Mouse (Mus musculus) layer of hippocampus, adult 2 months (tissue): ENCODE measurements at regions not wholly inside any gene's neighbourhood (a gene's known extent, or its start where the extent isn't known, plus 50 kb on each side); places are given as distances from the start of the nearest gene placed in this dataset.

Source experiments
- DNase-seq, 2 experiments: peaks; one replicate each; pipeline ENCODE4 v3.0.0; 2022; ENCODE audit warnings: low spot score in 2 of 2
- H3K27ac ChIP-seq: fragments of 200-600 bp; 2 replicates; pipeline ENCODE4 v1.8.1; 2022
- H3K4me3 ChIP-seq: fragments of 200-600 bp; 2 replicates; pipeline ENCODE4 v1.8.1; 2022; ENCODE audit warnings: mild to moderate bottlenecking
- CTCF ChIP-seq: fragments of 200-600 bp; conservative IDR thresholded peaks from 2 replicates; pipeline ENCODE4 v1.8.1; 2022; ENCODE audit warnings: antibody characterized with exemption, mild to moderate bottlenecking, moderate library complexity

DNA sequence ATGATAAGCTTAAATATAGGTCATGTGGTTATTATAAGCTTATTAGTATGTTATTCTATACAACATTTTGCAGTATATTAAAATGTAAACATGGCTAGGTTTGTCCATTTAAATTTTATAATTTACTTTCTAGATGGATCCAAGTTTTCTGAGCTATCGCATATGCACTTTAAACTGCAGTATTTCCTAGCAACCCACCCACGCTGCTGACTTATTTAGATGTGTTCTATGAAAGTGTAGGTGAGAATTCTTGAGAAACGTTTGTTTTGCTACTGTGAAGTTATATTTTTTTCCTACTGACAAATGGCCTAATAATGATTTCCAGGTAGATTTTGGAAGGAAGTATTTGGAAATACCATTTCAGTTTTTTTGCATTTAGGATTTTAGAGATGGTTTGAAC is 308.0 kb downstream of the Gbe1 start:
- Histone ChIP-seq H3K27ac (no peak overlapping the region), H3K4me3 (no peak overlapping the region)
- no peak for TF ChIP-seq CTCF
- no peak for DNase-seq

DNA sequence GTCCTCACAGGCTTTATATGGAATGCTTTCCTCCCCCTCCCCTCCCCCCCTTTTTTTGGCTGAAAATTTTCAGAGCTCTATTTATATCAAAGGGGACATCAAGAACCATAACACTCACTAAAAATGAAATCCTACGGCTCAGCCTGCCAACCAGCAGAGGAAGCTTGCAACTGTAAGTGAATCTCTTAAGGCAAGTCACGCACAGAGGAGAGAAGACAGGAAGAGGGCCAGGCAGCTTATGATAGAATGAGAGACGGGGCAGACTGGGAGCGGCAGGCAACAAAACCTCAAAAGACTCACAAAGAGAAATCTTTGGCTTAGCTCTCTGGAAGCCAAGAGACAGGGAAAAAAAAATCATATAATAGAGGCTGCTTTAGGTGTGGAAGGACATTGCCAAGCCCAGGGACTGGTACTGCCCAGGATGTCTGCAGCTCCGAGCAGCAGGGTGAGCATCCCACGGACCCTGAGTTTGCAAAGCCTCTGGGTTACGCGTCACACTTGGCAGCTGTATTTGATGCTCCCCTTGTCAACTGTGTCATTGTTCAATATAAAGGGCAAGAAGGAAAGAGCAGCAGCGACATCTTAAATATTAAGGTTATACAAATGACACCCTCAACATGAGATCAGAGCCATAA is 330.0 kb downstream of the Gbe1 start:
- no peak for TF ChIP-seq CTCF
- H3K27ac ChIP-seq = no peak overlapping the region
- DNase-seq = no peak
- H3K4me3 ChIP-seq = no peak overlapping the region; the same call in 1 of the 2 replicates

DNA sequence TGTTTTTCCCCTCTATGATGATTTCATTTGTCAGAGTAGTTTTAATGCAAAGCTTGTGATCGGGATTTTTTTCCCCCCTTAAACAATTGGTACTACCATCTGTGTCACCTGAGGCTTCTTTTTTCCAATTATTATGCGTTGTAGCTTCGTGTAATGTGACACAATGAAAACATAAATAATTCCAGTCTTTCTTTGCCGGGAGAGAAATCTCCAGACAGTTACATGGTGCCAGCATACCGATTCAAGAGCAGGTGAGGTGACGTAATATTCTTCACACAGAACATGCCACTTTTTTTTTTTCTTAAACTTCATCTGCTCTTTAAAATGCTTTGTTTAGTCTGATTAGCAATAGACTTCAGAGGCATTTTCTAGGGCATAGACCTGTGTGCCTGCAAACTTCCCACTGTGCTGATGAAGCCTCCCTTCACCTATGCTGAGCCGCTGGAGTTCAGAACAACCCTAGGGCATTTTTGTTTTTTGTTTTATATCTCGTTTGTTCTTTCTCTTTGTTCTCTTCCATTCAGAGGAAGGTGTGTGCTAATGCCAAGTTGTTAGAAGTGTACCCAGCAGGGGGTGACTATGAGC is 331.0 kb downstream of the Gbe1 start:
- no peak for DNase-seq
- Histone ChIP-seq H3K27ac (no peak overlapping the region), H3K4me3 (no peak overlapping the region)
- TF ChIP-seq CTCF = peak; percentile 33; the same call in 1 of the 2 replicates

DNA sequence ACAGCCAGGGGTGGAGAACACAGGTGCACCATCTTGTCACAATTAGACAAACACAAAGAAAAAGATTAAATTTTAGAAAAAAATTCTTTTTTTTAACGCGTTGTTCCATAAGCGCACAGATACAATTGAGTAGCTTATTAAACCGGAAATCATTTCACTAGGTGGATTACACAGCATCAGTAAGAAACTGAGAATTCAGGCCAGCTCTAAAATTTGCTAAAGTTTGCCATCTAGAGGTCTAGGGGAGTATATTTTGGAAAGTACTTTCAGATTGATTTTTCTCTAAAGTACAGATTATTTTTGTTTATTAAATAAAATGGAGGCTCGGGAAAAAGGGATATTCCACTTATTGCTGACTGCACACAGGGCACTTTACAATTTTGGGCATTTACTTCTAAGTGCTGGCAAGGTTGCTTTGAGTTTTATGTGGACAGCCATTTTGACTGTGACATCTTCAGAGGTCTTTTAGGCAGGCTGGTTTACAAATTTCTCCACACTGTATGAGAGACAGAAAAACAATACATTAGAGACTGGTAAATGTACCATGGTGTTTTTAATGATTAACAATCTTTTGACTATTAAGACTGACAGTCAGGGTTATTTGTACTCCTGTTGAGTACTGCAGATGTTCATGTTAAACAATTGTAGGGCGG is 340.8 kb downstream of the Gbe1 start:
- no peak overlapping the region for H3K4me3 ChIP-seq
- TF ChIP-seq CTCF = peak; percentile 80
- peak in 1 of 2 experiments; percentile 38 for DNase-seq
- H3K27ac ChIP-seq = no peak overlapping the region

DNA sequence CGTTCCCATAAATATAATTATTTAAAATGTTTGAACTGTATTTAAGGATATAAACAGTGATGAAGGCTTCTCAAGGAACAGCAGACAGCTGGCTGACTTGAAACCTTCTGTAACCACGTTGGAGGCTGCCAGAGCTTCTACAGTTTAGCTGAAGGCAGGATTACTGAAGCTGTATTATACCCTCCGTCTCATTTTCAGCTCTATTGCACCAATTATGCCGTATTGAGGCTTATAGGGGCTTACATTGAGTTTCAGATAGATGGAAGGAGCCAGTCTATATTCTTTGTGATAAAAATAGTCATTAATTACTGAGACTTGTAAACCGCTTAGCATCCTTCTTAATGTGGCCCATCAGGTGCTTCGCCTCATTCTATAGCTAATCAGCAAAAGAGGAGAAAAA is 376.1 kb downstream of the Gbe1 start:
- DNase-seq = no peak
- H3K4me3 ChIP-seq = no peak overlapping the region
- no peak for TF ChIP-seq CTCF
- H3K27ac ChIP-seq = no peak overlapping the region

DNA sequence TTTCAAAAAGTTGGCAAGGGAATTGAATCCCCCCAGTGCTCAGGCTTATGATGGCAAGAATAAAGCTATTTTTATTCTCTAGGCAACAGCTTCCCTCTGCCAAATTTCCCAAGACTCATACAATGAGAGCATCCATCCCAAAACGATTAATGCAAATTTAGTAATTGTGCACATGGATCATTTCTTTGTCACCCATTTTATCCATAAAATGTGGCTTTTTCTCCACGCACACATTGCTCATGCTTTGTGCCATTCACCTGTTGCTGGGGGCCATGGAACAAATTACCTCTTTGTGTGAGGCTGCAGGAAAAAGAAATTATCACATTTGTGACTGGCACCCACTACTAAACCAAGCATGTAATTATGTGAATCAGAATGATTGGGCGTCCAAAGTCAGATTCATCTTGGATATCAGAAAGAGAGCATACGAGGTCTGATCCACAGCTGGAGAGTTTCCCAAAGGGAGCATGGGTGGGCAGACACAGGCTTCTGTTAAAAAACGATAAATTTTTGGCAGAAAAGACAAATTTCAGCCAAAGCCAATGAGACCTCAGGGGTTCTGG is 411.1 kb downstream of the Gbe1 start:
- Histone ChIP-seq H3K27ac (no peak overlapping the region), H3K4me3 (no peak overlapping the region)
- DNase-seq = no peak
- no peak for TF ChIP-seq CTCF

DNA sequence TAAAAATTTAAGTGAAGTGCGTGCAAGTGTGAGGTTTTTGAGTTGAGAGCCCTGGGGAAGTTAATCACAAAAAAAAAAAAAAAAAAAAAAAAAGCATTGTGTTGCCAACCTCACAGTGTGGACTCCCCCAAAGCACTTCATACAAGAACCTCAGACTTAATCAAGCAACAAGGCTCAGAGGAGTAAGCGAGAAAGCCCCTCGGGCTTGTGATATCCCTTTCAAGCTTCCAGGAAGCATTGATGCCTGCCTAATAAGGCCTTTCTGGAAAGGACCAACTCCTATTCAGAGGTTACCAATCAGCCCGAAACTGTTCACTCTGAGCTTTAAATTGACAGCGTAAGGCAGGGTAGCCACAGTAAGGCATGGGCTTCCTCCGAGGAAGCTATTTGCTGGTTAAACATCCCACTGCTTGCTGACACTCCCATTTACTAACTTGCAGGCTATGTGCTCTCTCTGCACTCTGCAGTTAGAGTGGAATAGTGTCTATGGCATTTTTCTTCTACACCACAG is 411.6 kb downstream of the Gbe1 start:
- DNase-seq = no peak

DNA sequence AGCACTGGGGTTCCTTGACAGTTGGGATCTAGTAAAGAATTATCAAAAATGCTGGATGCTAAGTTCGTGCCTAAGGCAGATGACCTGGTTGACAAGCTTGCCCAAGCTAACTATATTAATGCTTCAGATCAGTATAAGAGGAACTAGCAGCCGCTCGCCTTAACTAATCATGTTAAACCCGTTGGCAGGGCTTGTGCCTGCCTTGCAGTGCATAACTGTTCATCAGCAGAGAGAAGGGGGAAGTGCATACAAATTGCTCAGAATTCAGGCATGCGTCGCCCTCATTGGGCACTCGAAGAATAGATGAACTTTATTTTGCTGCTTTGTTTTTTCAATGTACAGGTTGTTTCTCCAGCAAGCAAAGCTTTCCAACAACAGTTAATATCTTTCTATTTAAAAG is 419.3 kb downstream of the Gbe1 start:
- no peak overlapping the region for H3K4me3 ChIP-seq
- H3K27ac ChIP-seq = no peak overlapping the region
- no peak for TF ChIP-seq CTCF
- DNase-seq = no peak

More for the DNA sequence above, 411.6 kb downstream of the Gbe1 start:
- Histone ChIP-seq H3K27ac (no peak overlapping the region), H3K4me3 (no peak overlapping the region)
- no peak for TF ChIP-seq CTCF

DNA sequence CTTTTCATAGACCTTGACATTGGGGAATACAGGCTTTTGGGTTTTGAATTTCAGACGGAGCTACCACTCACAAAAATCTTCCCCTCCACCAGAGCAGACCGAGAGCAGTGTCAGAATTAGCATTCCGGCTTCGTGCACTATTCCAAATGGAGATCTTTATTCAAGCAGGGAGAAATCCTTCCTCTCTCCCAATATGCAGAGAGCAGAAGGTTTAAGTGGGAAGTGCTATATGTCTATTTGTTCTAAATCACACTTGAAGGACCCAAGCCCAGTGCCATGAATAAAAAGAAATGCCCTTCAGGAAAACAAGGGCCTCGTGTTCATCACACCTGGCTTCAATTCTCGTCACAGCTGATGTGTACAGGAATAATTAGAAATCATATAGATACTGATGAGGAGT is 426.3 kb downstream of the Gbe1 start:
- TF ChIP-seq CTCF = no peak
- no peak overlapping the region for H3K4me3 ChIP-seq
- DNase-seq = no peak
- H3K27ac ChIP-seq = no peak overlapping the region

DNA sequence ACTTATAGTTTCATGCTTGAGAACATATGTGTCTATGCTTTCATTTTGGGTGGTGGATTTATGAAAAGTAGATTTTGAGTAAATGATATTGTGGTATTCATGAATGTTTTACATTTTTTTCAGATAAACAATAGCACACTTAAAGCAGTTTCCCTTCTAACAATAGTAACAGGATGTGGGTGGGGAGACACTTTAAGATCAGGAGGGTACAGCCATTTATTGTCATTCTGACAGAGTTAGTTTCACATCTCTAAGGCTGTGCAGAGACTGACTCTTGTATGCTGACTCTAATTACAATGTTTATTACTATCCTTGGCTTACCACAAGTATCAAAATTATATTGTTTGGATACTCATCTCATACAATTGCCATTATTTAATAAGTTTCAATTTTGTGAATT is 440.5 kb downstream of the Gbe1 start:
- TF ChIP-seq CTCF = no peak
- Histone ChIP-seq H3K4me3 (no peak overlapping the region), H3K27ac (no peak overlapping the region)
- DNase-seq = no peak

DNA sequence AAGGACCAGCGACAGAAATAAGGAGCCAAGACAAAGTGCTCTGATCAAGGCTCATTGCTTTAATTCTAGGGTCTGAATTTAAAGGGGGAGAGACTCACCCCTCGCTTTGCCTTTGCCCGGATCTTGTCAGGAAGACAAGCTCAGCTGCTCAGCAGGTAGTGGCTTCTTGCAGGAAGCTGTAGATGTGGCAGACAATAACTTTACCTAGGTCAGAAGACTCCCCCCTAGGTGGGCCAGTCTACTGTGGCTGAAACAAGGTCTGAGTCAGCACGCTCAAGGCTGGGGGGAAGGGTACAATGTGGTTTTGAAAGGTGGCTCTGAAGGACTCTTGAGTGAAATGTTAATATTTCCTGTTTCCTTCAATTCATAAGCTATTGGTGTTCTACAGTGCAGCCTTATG is 484.3 kb downstream of the Gbe1 start:
- no peak overlapping the region for H3K4me3 ChIP-seq
- TF ChIP-seq CTCF = no peak
- no peak for DNase-seq
- H3K27ac ChIP-seq = no peak overlapping the region

DNA sequence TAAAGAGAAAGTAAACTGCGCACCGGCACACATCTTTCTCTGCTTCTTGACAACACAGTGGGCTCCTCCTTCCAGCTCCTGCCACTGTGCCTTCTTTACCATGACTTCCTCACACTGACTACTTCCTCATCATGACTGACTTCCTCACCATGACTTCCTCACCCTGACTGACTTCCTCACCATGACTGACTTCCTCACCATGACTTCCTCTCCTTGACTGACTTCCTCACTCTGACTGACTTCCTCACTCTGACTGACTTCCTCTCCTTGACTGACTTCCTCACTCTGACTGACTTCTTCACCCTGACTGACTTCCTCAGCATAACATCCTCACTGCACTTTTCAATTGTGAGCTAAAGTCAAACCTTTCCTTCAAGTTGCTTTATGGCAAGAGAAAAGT is 489.8 kb downstream of the Gbe1 start:
- H3K27ac ChIP-seq = no peak overlapping the region
- TF ChIP-seq CTCF = no peak
- no peak for DNase-seq
- no peak overlapping the region for H3K4me3 ChIP-seq

DNA sequence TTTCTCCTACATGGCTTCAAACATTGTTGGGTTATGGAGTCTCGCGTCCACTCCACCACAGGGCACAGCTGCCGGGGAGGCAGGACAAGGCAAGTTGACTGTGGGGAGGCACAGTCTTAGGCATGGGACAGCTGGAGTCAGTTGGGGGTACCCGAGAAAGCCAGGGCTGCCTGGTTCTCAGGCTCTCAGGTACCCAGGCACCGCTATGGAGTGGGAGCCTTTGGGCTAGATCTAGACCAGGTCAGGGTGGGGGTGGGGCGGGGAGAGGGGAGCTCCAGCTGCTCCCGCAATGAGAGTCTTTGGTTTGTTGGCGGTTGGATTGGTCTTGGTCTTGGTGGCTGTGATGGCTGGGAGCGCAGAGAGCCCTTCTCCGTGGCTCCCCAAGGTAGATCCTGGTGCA is 512.2 kb downstream of the Gbe1 start:
- DNase-seq = no peak
- TF ChIP-seq CTCF = no peak
- H3K4me3 ChIP-seq = no peak overlapping the region
- no peak overlapping the region for H3K27ac ChIP-seq
